Mouse (Mus musculus): Measurements from ENCODE around the gene Ssh3. TPM values are rescaled to one million over a fixed set of nuclear protein-coding genes. Genes with fewer than 3 reads are reported as not detected.

The Ssh3 gene
- polyA plus RNA-seq, 1 experiment = 9.2 TPM

GRCm38 (mm10) chr19:4270187-4270586 lies 1.2 kb upstream of the Ssh3 start:
- Histone ChIP-seq H3K4me3 (ENCODE audit: low read depth, low read length) (no peak overlapping the region), H3K36me3 (ENCODE audit: control insufficient read depth, insufficient read depth, low read length, poor library complexity, severe bottlenecking) (no peaks in the 10 kb centered on the region), H3K9ac (ENCODE audit: low read depth, poor library complexity, severe bottlenecking) (no peak overlapping the region), H3K27ac (ENCODE audit: insufficient read depth, low read length) (no peak overlapping the region), H3K9me3 (replicated peaks; ENCODE audit: control insufficient read depth, insufficient read depth, low read length, poor library complexity, severe bottlenecking) (no peaks in the 10 kb centered on the region), H3K4me1 (ENCODE audit: control insufficient read depth, insufficient read depth, low read length) (no peaks in the 10 kb centered on the region), H3K27me3 (ENCODE audit: control insufficient read depth, insufficient read depth, low read length, poor library complexity, severe bottlenecking) (no peaks in the 10 kb centered on the region)
- TF ChIP-seq CTCF (IDR thresholded peaks at IDR 0.05; ENCODE audit: low read depth, low read length) (no peak), EP300 (IDR thresholded peaks at IDR 0.05; ENCODE audit: insufficient read depth, low read depth, low read length) (no peak), POLR2A (IDR thresholded peaks at IDR 0.05; ENCODE audit: insufficient read depth, low read length) (no peak)

GRCm38 (mm10) chr19:4265956-4266355 lies 3.0 kb downstream of the Ssh3 start:
- no peak overlapping the region for H3K27ac ChIP-seq (ENCODE audit: insufficient read depth, low read length)
- H3K4me3 ChIP-seq (ENCODE audit: low read depth, low read length) = no peak overlapping the region
- TF ChIP-seq CTCF (IDR thresholded peaks at IDR 0.05; ENCODE audit: low read depth, low read length) (peak; percentile 14), POLR2A (IDR thresholded peaks at IDR 0.05; ENCODE audit: insufficient read depth, low read length) (no peak), EP300 (IDR thresholded peaks at IDR 0.05; ENCODE audit: insufficient read depth, low read depth, low read length) (no peak)
- no peaks in the 10 kb centered on the region for H3K9me3 ChIP-seq (replicated peaks; ENCODE audit: control insufficient read depth, insufficient read depth, low read length, poor library complexity, severe bottlenecking)
- no peak overlapping the region for H3K9ac ChIP-seq (ENCODE audit: low read depth, poor library complexity, severe bottlenecking)
- H3K27me3 ChIP-seq (ENCODE audit: control insufficient read depth, insufficient read depth, low read length, poor library complexity, severe bottlenecking) = no peaks in the 10 kb centered on the region
- no peaks in the 10 kb centered on the region for H3K36me3 ChIP-seq (ENCODE audit: control insufficient read depth, insufficient read depth, low read length, poor library complexity, severe bottlenecking)
- H3K4me1 ChIP-seq (ENCODE audit: control insufficient read depth, insufficient read depth, low read length) = no peaks in the 10 kb centered on the region

GRCm38 (mm10) chr19:4264171-4264780 lies 4.7 kb downstream of the Ssh3 start:
- Histone ChIP-seq H3K27ac (ENCODE audit: insufficient read depth, low read length) (no peak overlapping the region), H3K9ac (ENCODE audit: low read depth, poor library complexity, severe bottlenecking) (no peak overlapping the region), H3K4me3 (ENCODE audit: low read depth, low read length) (no peak overlapping the region), H3K4me1 (ENCODE audit: control insufficient read depth, insufficient read depth, low read length) (no peaks in the 10 kb centered on the region), H3K9me3 (replicated peaks; ENCODE audit: control insufficient read depth, insufficient read depth, low read length, poor library complexity, severe bottlenecking) (no peaks in the 10 kb centered on the region), H3K36me3 (ENCODE audit: control insufficient read depth, insufficient read depth, low read length, poor library complexity, severe bottlenecking) (no peaks in the 10 kb centered on the region), H3K27me3 (ENCODE audit: control insufficient read depth, insufficient read depth, low read length, poor library complexity, severe bottlenecking) (no peaks in the 10 kb centered on the region)
- TF ChIP-seq POLR2A (IDR thresholded peaks at IDR 0.05; ENCODE audit: insufficient read depth, low read length) = no peak
- no peak for TF ChIP-seq EP300 (IDR thresholded peaks at IDR 0.05; ENCODE audit: insufficient read depth, low read depth, low read length)
- TF ChIP-seq CTCF (IDR thresholded peaks at IDR 0.05; ENCODE audit: low read depth, low read length) = no peak

GRCm38 (mm10) chr19:4263702-4264101 lies 5.3 kb downstream of the Ssh3 start:
- H3K9ac ChIP-seq (ENCODE audit: low read depth, poor library complexity, severe bottlenecking) = no peak overlapping the region

GRCm38 (mm10) chr19:4262756-4263155 lies 6.2 kb downstream of the Ssh3 start:
- no peaks in the 10 kb centered on the region for H3K9me3 ChIP-seq (replicated peaks; ENCODE audit: control insufficient read depth, insufficient read depth, low read length, poor library complexity, severe bottlenecking)
- no peaks in the 10 kb centered on the region for H3K36me3 ChIP-seq (ENCODE audit: control insufficient read depth, insufficient read depth, low read length, poor library complexity, severe bottlenecking)
- H3K4me3 ChIP-seq (ENCODE audit: low read depth, low read length) = no peak overlapping the region
- no peaks in the 10 kb centered on the region for H3K4me1 ChIP-seq (ENCODE audit: control insufficient read depth, insufficient read depth, low read length)
- no peaks in the 10 kb centered on the region for H3K27me3 ChIP-seq (ENCODE audit: control insufficient read depth, insufficient read depth, low read length, poor library complexity, severe bottlenecking)
- H3K27ac ChIP-seq (ENCODE audit: insufficient read depth, low read length) = no peak overlapping the region
- no peak for TF ChIP-seq CTCF (IDR thresholded peaks at IDR 0.05; ENCODE audit: low read depth, low read length)
- no peak for TF ChIP-seq POLR2A (IDR thresholded peaks at IDR 0.05; ENCODE audit: insufficient read depth, low read length)
- TF ChIP-seq EP300 (IDR thresholded peaks at IDR 0.05; ENCODE audit: insufficient read depth, low read depth, low read length) = no peak
- H3K9ac ChIP-seq (ENCODE audit: low read depth, poor library complexity, severe bottlenecking) = no peak overlapping the region

More at GRCm38 (mm10) chr19:4263702-4264101, 5.3 kb downstream of the Ssh3 start:
- no peaks in the 10 kb centered on the region for H3K4me1 ChIP-seq (ENCODE audit: control insufficient read depth, insufficient read depth, low read length)
- H3K36me3 ChIP-seq (ENCODE audit: control insufficient read depth, insufficient read depth, low read length, poor library complexity, severe bottlenecking) = no peaks in the 10 kb centered on the region
- no peaks in the 10 kb centered on the region for H3K27me3 ChIP-seq (ENCODE audit: control insufficient read depth, insufficient read depth, low read length, poor library complexity, severe bottlenecking)
- no peak for TF ChIP-seq POLR2A (IDR thresholded peaks at IDR 0.05; ENCODE audit: insufficient read depth, low read length)
- no peak for TF ChIP-seq CTCF (IDR thresholded peaks at IDR 0.05; ENCODE audit: low read depth, low read length)
- TF ChIP-seq EP300 (IDR thresholded peaks at IDR 0.05; ENCODE audit: insufficient read depth, low read depth, low read length) = no peak
- H3K4me3 ChIP-seq (ENCODE audit: low read depth, low read length) = 0 out of 2 replicates have a peak overlapping the region, but pooled peaks have one; percentile 30
- H3K27ac ChIP-seq (ENCODE audit: insufficient read depth, low read length) = no peak overlapping the region
- no peaks in the 10 kb centered on the region for H3K9me3 ChIP-seq (replicated peaks; ENCODE audit: control insufficient read depth, insufficient read depth, low read length, poor library complexity, severe bottlenecking)

GRCm38 (mm10) chr19:4261038-4261698 lies 7.8 kb downstream of the Ssh3 start:
- no peak for TF ChIP-seq CTCF (IDR thresholded peaks at IDR 0.05; ENCODE audit: low read depth, low read length)
- no peak for TF ChIP-seq EP300 (IDR thresholded peaks at IDR 0.05; ENCODE audit: insufficient read depth, low read depth, low read length)
- TF ChIP-seq POLR2A (IDR thresholded peaks at IDR 0.05; ENCODE audit: insufficient read depth, low read length) = no peak
- Histone ChIP-seq H3K9ac (ENCODE audit: low read depth, poor library complexity, severe bottlenecking) (no peak overlapping the region), H3K36me3 (ENCODE audit: control insufficient read depth, insufficient read depth, low read length, poor library complexity, severe bottlenecking) (no peaks in the 10 kb centered on the region), H3K4me1 (ENCODE audit: control insufficient read depth, insufficient read depth, low read length) (no peaks in the 10 kb centered on the region), H3K4me3 (ENCODE audit: low read depth, low read length) (no peak overlapping the region), H3K27ac (ENCODE audit: insufficient read depth, low read length) (no peak overlapping the region), H3K9me3 (replicated peaks; ENCODE audit: control insufficient read depth, insufficient read depth, low read length, poor library complexity, severe bottlenecking) (no peaks in the 10 kb centered on the region), H3K27me3 (ENCODE audit: control insufficient read depth, insufficient read depth, low read length, poor library complexity, severe bottlenecking) (no peaks in the 10 kb centered on the region)
